Mouse (Mus musculus): ENCODE measurements at regions not wholly inside any gene's neighbourhood (a gene's known extent, or its start where the extent isn't known, plus 50 kb on each side); places are given as distances from the start of the nearest gene placed in this dataset.
A peak's percentile ranks its signal among the peaks of the same experiment; 100 is the strongest.
"Not testable (repeated sequence)": the region's sequence is repeated elsewhere in the genome, so short reads cannot be mapped to it uniquely, and the experiment has no call there.

GRCm38 (mm10) chr8:20557609-20558008 is 57.1 kb upstream of the Gm21119 start:
- H3K4me1 ChIP-seq; H3K9me3 ChIP-seq; DNase-seq (ENCODE audit: low spot score); H3K27me3 ChIP-seq (ENCODE audit: insufficient read depth, poor library complexity, severe bottlenecking); H3K36me3 ChIP-seq; H3K27ac ChIP-seq: not testable (repeated sequence)
- peak overlapping the region; percentile 42; the same call in 1 of the 2 replicates for H3K4me3 ChIP-seq
- WGBS, result 64% methylated on average over 47 of the region's 47 CpGs

Data from heart, embryonic 10.5 days (tissue).